Mouse (Mus musculus) ES-E14 (cell line): ENCODE results near the gene Gdpgp1.

Source experiments
- CHD2 ChIP-seq: IDR thresholded peaks from 2 replicates; pipeline ENCODE4 v1.6.1; 2014; ENCODE audit warnings: mild to moderate bottlenecking, low read depth, low read length, inconsistent platforms
- HCFC1 ChIP-seq: IDR thresholded peaks from 2 replicates; pipeline ENCODE4 v1.6.1; 2012; ENCODE audit warnings: low read length, inconsistent platforms, borderline replicate concordance; ENCODE audit not compliant: insufficient read depth
- ZC3H11A ChIP-seq: IDR thresholded peaks from 2 replicates; pipeline ENCODE4 v1.6.1; 2012; ENCODE audit warnings: low read depth, mild to moderate bottlenecking, inconsistent platforms, low read length, borderline replicate concordance
- ZNF384 ChIP-seq: IDR thresholded peaks from 2 replicates; pipeline ENCODE4 v1.6.1; 2012; ENCODE audit warnings: low read depth, low read length, inconsistent platforms

DNA sequence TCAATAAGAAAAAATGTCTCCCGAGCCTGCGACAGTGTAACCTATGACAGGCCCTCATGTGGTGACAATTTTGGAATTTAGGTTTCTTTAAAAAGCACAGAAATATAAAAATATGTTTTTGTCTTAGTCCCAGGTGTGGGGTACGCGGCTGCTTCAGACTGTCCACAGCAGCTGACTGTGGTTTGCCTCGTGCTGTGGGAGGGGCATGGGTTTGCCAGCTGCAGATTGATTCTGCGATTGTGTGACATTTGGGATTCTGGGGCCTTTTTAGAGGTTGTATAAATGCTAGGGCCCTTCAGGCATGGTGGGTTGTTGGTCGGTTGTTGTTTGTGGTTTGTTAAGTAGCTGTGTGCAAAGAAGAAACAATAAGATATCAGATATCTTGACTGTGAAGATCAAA lies 27.7 kb upstream of the Gdpgp1 start:
- no peak for TF ChIP-seq HCFC1
- no peak for TF ChIP-seq CHD2
- no peak for TF ChIP-seq ZC3H11A
- no peak for TF ChIP-seq ZNF384
